Mouse (Mus musculus) MEL (cell line): ENCODE data around the gene Cntrl. TPM values are rescaled to one million over a fixed set of nuclear protein-coding genes. Genes with fewer than 3 reads are reported as not detected.

Source experiments
- DNase-seq: peaks from one replicate; pipeline ENCODE4 v3.0.0; 2011; ENCODE audit warnings: low read depth, low spot score
- H3K27ac ChIP-seq: 2 replicates; pipeline ENCODE4 v1.5.1; 2012; ENCODE audit warnings: low read depth, mild to moderate bottlenecking, control low read depth, low read length, moderate library complexity; ENCODE audit not compliant: control insufficient read depth
- H3K27me3 ChIP-seq, 2 experiments: fragments of 150-350 bp in 1 of 2; sonication (generic) in 1 of 2; 2 replicates each; pipeline ENCODE4 v1.6.1; 2012; ENCODE audit warnings: low read length in 2 of 2, mild to moderate bottlenecking in 2 of 2, improper control_type of control experiment in 1 of 2, moderate library complexity in 1 of 2; ENCODE audit not compliant: insufficient read depth in 2 of 2, control insufficient read depth in 1 of 2
- H3K36me3 ChIP-seq, 2 experiments: 2 replicates each; pipeline ENCODE4 v1.6.1; 2012 to 2014; ENCODE audit warnings: low read length in 2 of 2, improper control_type of control experiment in 1 of 2, inconsistent platforms in 1 of 2, mild to moderate bottlenecking in 1 of 2; ENCODE audit not compliant: insufficient read depth in 2 of 2, control insufficient read depth in 1 of 2
- H3K4me1 ChIP-seq, 2 experiments: fragments of 150-350 bp in 1 of 2; sonication (generic) in 1 of 2; 2 replicates each; pipeline ENCODE4 v1.6.1; 2012; ENCODE audit warnings: low read length in 2 of 2, improper control_type of control experiment in 1 of 2, mild to moderate bottlenecking in 1 of 2; ENCODE audit not compliant: insufficient read depth in 2 of 2, control insufficient read depth in 1 of 2
- H3K4me3 ChIP-seq, 2 experiments: fragments of 150-350 bp in 1 of 2; sonication (generic) in 1 of 2; 2 replicates each; pipeline ENCODE4 v1.5.1; 2012; ENCODE audit warnings: low read depth in 2 of 2, low read length in 2 of 2, mild to moderate bottlenecking in 2 of 2, moderate library complexity in 2 of 2, control low read depth in 1 of 2, improper control_type of control experiment in 1 of 2; ENCODE audit not compliant: control insufficient read depth in 1 of 2, insufficient read depth in 1 of 2
- H3K79me2 ChIP-seq: 2 replicates; pipeline ENCODE4 v1.6.1; 2012; ENCODE audit warnings: mild to moderate bottlenecking, low read length, moderate library complexity; ENCODE audit not compliant: control insufficient read depth, poor library complexity, insufficient read depth
- H3K9ac ChIP-seq: 2 replicates; pipeline ENCODE4 v1.6.1; 2012; ENCODE audit warnings: low read depth, mild to moderate bottlenecking, control low read depth, low read length, moderate library complexity; ENCODE audit not compliant: control insufficient read depth, poor library complexity, severe bottlenecking
- H3K9me3 ChIP-seq: fragments of 150-350 bp; sonication (generic); replicated peaks from 2 replicates; pipeline ENCODE4 v1.6.1; 2012; ENCODE audit warnings: mild to moderate bottlenecking, low read length, improper control_type of control experiment, moderate library complexity; ENCODE audit not compliant: insufficient read depth
- BHLHE40 ChIP-seq: IDR thresholded peaks from 2 replicates; pipeline ENCODE4 v1.6.1; 2012; ENCODE audit warnings: low read depth, mild to moderate bottlenecking, inconsistent platforms, low read length, improper control_type of control experiment, borderline replicate concordance
- CHD2 ChIP-seq: IDR thresholded peaks from 2 replicates; pipeline ENCODE4 v1.6.1; 2011; ENCODE audit warnings: low read length, improper control_type of control experiment
- CTCF ChIP-seq, 3 experiments: IDR thresholded peaks in 2 of 3; conservative IDR thresholded peaks in 1 of 3; 2 replicates each; pipeline ENCODE4 v1.5.1; 2011 to 2012; ENCODE audit warnings: low read length in 3 of 3, low read depth in 2 of 3, mild to moderate bottlenecking in 2 of 3, improper control_type of control experiment in 1 of 3, inconsistent platforms in 1 of 3, mixed read lengths in 1 of 3, moderate library complexity in 1 of 3; ENCODE audit not compliant: control insufficient read depth in 1 of 3, insufficient read depth in 1 of 3, poor library complexity in 1 of 3, severe bottlenecking in 1 of 3
- ELF1 ChIP-seq: IDR thresholded peaks from 2 replicates; pipeline ENCODE4 v1.6.1; 2014; ENCODE audit warnings: low read depth, mild to moderate bottlenecking, inconsistent platforms, low read length, improper control_type of control experiment, moderate library complexity
- EP300 ChIP-seq, 2 experiments: IDR thresholded peaks; 2 replicates each; pipeline ENCODE4 v1.6.1; 2011; ENCODE audit warnings: improper control_type of control experiment in 2 of 2, low read length in 2 of 2, low read depth in 1 of 2, mild to moderate bottlenecking in 1 of 2
- ETS1 ChIP-seq: IDR thresholded peaks from 2 replicates; pipeline ENCODE4 v1.6.1; 2012; ENCODE audit warnings: low read depth, mild to moderate bottlenecking, inconsistent platforms, low read length, improper control_type of control experiment, moderate library complexity
- GATA1 ChIP-seq: IDR thresholded peaks from 2 replicates; pipeline ENCODE4 v1.6.1; 2011; ENCODE audit warnings: low read depth, low read length, improper control_type of control experiment
- JUND ChIP-seq: IDR thresholded peaks from 2 replicates; pipeline ENCODE4 v1.6.1; 2011; ENCODE audit warnings: low read depth, mild to moderate bottlenecking, improper control_type of control experiment, low read length
- MAZ ChIP-seq: IDR thresholded peaks from 2 replicates; pipeline ENCODE4 v1.6.1; 2012; ENCODE audit warnings: low read depth, mild to moderate bottlenecking, inconsistent platforms, low read length, improper control_type of control experiment
- MEF2A ChIP-seq: IDR thresholded peaks from 2 replicates; pipeline ENCODE4 v1.6.1; 2014; ENCODE audit warnings: low read depth, mild to moderate bottlenecking, inconsistent platforms, low read length, improper control_type of control experiment; ENCODE audit not compliant: poor library complexity, insufficient replicate concordance, severe bottlenecking; ENCODE audit errors: extremely low read depth
- NELFE ChIP-seq: IDR thresholded peaks from 2 replicates; pipeline ENCODE4 v1.6.1; 2011; ENCODE audit warnings: low read depth, low read length, improper control_type of control experiment
- NRF1 ChIP-seq: IDR thresholded peaks from 2 replicates; pipeline ENCODE4 v1.6.1; 2014; ENCODE audit warnings: low read depth, mild to moderate bottlenecking, inconsistent platforms, low read length, improper control_type of control experiment, moderate library complexity; ENCODE audit not compliant: poor library complexity, insufficient read depth, severe bottlenecking
- POLR2A ChIP-seq, 2 experiments: IDR thresholded peaks; 2 replicates each; pipeline ENCODE4 v1.6.1; 2011 to 2012; ENCODE audit warnings: low read length in 2 of 2, mild to moderate bottlenecking in 2 of 2, control low read depth in 1 of 2, improper control_type of control experiment in 1 of 2, low read depth in 1 of 2, moderate library complexity in 1 of 2; ENCODE audit not compliant: control insufficient read depth in 1 of 2, insufficient read depth in 1 of 2, poor library complexity in 1 of 2
- POLR2AphosphoS2 ChIP-seq: IDR thresholded peaks from 2 replicates; pipeline ENCODE4 v1.6.1; 2011; ENCODE audit warnings: low read length, improper control_type of control experiment
- POLR2AphosphoS5 ChIP-seq: IDR thresholded peaks from 2 replicates; pipeline ENCODE4 v1.6.1; 2012; ENCODE audit warnings: low read depth, borderline replicate concordance, mild to moderate bottlenecking, inconsistent platforms, low read length, moderate library complexity, mixed read lengths
- RAD21 ChIP-seq: IDR thresholded peaks from 2 replicates; pipeline ENCODE4 v1.6.1; 2011; ENCODE audit warnings: mild to moderate bottlenecking, low read depth, low read length, improper control_type of control experiment
- SIN3A ChIP-seq: IDR thresholded peaks from 2 replicates; pipeline ENCODE4 v1.6.1; 2012; ENCODE audit warnings: low read length, improper control_type of control experiment, inconsistent platforms
- TAL1 ChIP-seq: IDR thresholded peaks from 2 replicates; pipeline ENCODE4 v1.6.1; 2012; ENCODE audit warnings: mild to moderate bottlenecking, inconsistent platforms, low read length, moderate library complexity, mixed read lengths
- UBTF ChIP-seq: IDR thresholded peaks from 2 replicates; pipeline ENCODE4 v1.6.1; 2012; ENCODE audit warnings: low read depth, mild to moderate bottlenecking, inconsistent platforms, low read length, improper control_type of control experiment, moderate library complexity, borderline replicate concordance; ENCODE audit not compliant: insufficient read depth
- USF2 ChIP-seq, 2 experiments: IDR thresholded peaks; 2 replicates each; pipeline ENCODE4 v1.6.1; 2011 to 2012; ENCODE audit warnings: improper control_type of control experiment in 2 of 2, low read length in 2 of 2, borderline replicate concordance in 1 of 2, inconsistent platforms in 1 of 2, low read depth in 1 of 2, mild to moderate bottlenecking in 1 of 2; ENCODE audit not compliant: insufficient read depth in 1 of 2
- ZC3H11A ChIP-seq: IDR thresholded peaks from 2 replicates; pipeline ENCODE4 v1.6.1; 2012; ENCODE audit warnings: low read depth, mild to moderate bottlenecking, inconsistent platforms, low read length, improper control_type of control experiment
- ZKSCAN1 ChIP-seq: IDR thresholded peaks from 2 replicates; pipeline ENCODE4 v1.6.1; 2012; ENCODE audit warnings: low read depth, mild to moderate bottlenecking, inconsistent platforms, low read length, improper control_type of control experiment, moderate library complexity
- ZMIZ1 ChIP-seq: IDR thresholded peaks from 2 replicates; pipeline ENCODE4 v1.6.1; 2012; ENCODE audit warnings: low read depth, mild to moderate bottlenecking, inconsistent platforms, low read length, improper control_type of control experiment, moderate library complexity
- ZNF384 ChIP-seq: IDR thresholded peaks from 2 replicates; pipeline ENCODE4 v1.6.1; 2012; ENCODE audit warnings: low read depth, mild to moderate bottlenecking, inconsistent platforms, low read length, improper control_type of control experiment
- polyA plus RNA-seq, 2 experiments: library from polyadenylated mRNA; stranded (reverse) in 1 of 2; unstranded in 1 of 2; fragments of >175 nt in 1 of 2; fragments of >200 nt in 1 of 2; gene quantifications; 2 replicates each; pipeline versions ENCODE4 v1.2.1 to v1.2.4; 2012; ENCODE audit warnings: low replicate concordance in 2 of 2, low read depth in 1 of 2; ENCODE audit not compliant: insufficient read length in 2 of 2, insufficient read depth in 1 of 2, missing spikeins in 1 of 2
- total RNA-seq: library from RNA; depleted of rRNA; stranded (reverse); fragments of 300-350 nt; gene quantifications from 2 replicates; pipeline ENCODE4 v1.2.3, GENCODE M21; 2012

Gene Cntrl
- total and polyA plus RNA-seq, 3 experiments = 17.0 to 24.0 TPM; not detected in 1

GRCm38 (mm10) chr2:35175281-35176065, 66.2 kb downstream of the Cntrl start:
- Histone ChIP-seq H3K27ac (no peak overlapping the region), H3K4me3 (no peak overlapping the region), H3K9me3 (no peaks in the 10 kb centered on the region), H3K79me2 (no peaks in the 10 kb centered on the region)
- TF ChIP-seq JUND = no peak
- TF ChIP-seq TAL1 = no peak
- no peak for TF ChIP-seq ELF1
- TF ChIP-seq MAZ = no peak
- TF ChIP-seq ZC3H11A = no peak
- TF ChIP-seq EP300 (IDR thresholded peaks at IDR 0.05; ENCODE audit: low read depth in 1 of 2, low read length in 2 of 2) = no peak
- TF ChIP-seq NELFE = no peak
- no peak for TF ChIP-seq SIN3A
- TF ChIP-seq ZMIZ1 = no peak
- TF ChIP-seq POLR2A (IDR thresholded peaks at IDR 0.05; ENCODE audit: control insufficient read depth in 1 of 2, insufficient read depth in 1 of 2, low read depth in 1 of 2, low read length in 2 of 2, poor library complexity in 1 of 2) = no peak
- TF ChIP-seq BHLHE40 = no peak
- no peak for TF ChIP-seq POLR2AphosphoS2
- TF ChIP-seq RAD21 = no peak
- TF ChIP-seq USF2 (IDR thresholded peaks at IDR 0.05; ENCODE audit: borderline replicate concordance in 1 of 2, insufficient read depth in 1 of 2, low read depth in 1 of 2, low read length in 2 of 2) = no peak
- no peak for TF ChIP-seq MEF2A
- no peak for TF ChIP-seq CTCF (IDR thresholded peaks at IDR 0.05 in 2 of 3, conservative IDR thresholded peaks at IDR 0.05 in 1 of 3; ENCODE audit: control insufficient read depth in 1 of 3, insufficient read depth in 1 of 3, low read depth in 2 of 3, low read length in 3 of 3, poor library complexity in 1 of 3, severe bottlenecking in 1 of 3)
- TF ChIP-seq NRF1 = no peak
- TF ChIP-seq, all 39 proteins: peak for 0
- Histone ChIP-seq H3K36me3 (peaks cover 0 to 9% of the 10 kb centered on the region in 2 experiments; a peak in 2 of 4 replicates), H3K9ac (no peak overlapping the region), H3K4me1 (0 out of 4 replicates have a peak, but pooled peaks cover 0 to 4% of the 10 kb centered on the region in 2 experiments), H3K27me3 (no peaks in the 10 kb centered on the region)
- DNase-seq = no peak

GRCm38 (mm10) chr2:35178153-35178552, 68.9 kb downstream of the Cntrl start:
- 0 out of 4 replicates have a peak, but pooled peaks cover 0 to 4% of the 10 kb centered on the region in 2 experiments for H3K4me1 ChIP-seq
- DNase-seq = no peak
- no peaks in the 10 kb centered on the region for H3K79me2 ChIP-seq
- H3K27ac ChIP-seq = no peak overlapping the region
- no peak overlapping the region for H3K4me3 ChIP-seq
- H3K36me3 ChIP-seq = peaks cover 0 to 21% of the 10 kb centered on the region in 2 experiments; a peak in 2 of 4 replicates
- H3K9me3 ChIP-seq = no peaks in the 10 kb centered on the region
- H3K27me3 ChIP-seq = no peaks in the 10 kb centered on the region
- TF ChIP-seq RAD21 = no peak
- no peak for TF ChIP-seq ZNF384
- TF ChIP-seq ETS1 = no peak
- no peak for TF ChIP-seq USF2 (IDR thresholded peaks at IDR 0.05; ENCODE audit: borderline replicate concordance in 1 of 2, insufficient read depth in 1 of 2, low read depth in 1 of 2, low read length in 2 of 2)
- no peak for TF ChIP-seq NRF1
- no peak for TF ChIP-seq CHD2
- TF ChIP-seq NELFE = no peak
- TF ChIP-seq POLR2AphosphoS5 = no peak
- TF ChIP-seq ZKSCAN1 = no peak
- no peak for TF ChIP-seq UBTF
- TF ChIP-seq GATA1 = no peak
- no peak overlapping the region for H3K9ac ChIP-seq
